Mouse (Mus musculus) E14TG2a.4 (cell line): ENCODE measurements at regions not wholly inside any gene's neighbourhood (a gene's known extent, or its start where the extent isn't known, plus 50 kb on each side); places are given as distances from the start of the nearest gene placed in this dataset.

Experiments used
- CTCF ChIP-seq: conservative IDR thresholded peaks from 2 replicates; pipeline ENCODE4 v1.5.1; 2014; ENCODE audit warnings: low read length
- NANOG ChIP-seq: IDR thresholded peaks from 2 replicates; pipeline ENCODE4 v1.6.1; 2014; ENCODE audit warnings: borderline replicate concordance, low read length, mixed read lengths

GRCm38 (mm10) chr4:125882531-125882930 lies 141.8 kb upstream of the Csf3r start:
- TF ChIP-seq CTCF (no peak), NANOG (no peak)
